Mouse (Mus musculus) embryonic facial prominence, embryonic 10.5 days (tissue): Measurements from ENCODE around the gene Hist1h2ak. TPM values are rescaled to one million over a fixed set of nuclear protein-coding genes. Genes with fewer than 3 reads are reported as not detected.
"Not testable (repeated sequence)": the region's sequence is repeated elsewhere in the genome, so short reads cannot be mapped to it uniquely, and the experiment has no call there.

ENCODE experiments used
- DNase-seq: peaks from one replicate; pipeline ENCODE4 v3.0.0-alpha.2; 2017; ENCODE audit warnings: low spot score
- H3K27ac ChIP-seq: fragments of 300-500 bp; sonication (generic); replicated peaks from 2 replicates; pipeline ENCODE4 v1.5.1; 2016; ENCODE audit warnings: mild to moderate bottlenecking
- H3K27me3 ChIP-seq: fragments of 300-500 bp; sonication (generic); replicated peaks from 2 replicates; pipeline ENCODE4 v1.6.1; 2016; ENCODE audit warnings: low read depth, mild to moderate bottlenecking; ENCODE audit not compliant: poor library complexity, severe bottlenecking
- H3K36me3 ChIP-seq: fragments of 300-500 bp; sonication (generic); replicated peaks from 2 replicates; pipeline ENCODE4 v1.6.1; 2016; ENCODE audit warnings: mild to moderate bottlenecking, moderate library complexity
- H3K4me1 ChIP-seq: fragments of 300-500 bp; sonication (generic); 2 replicates; pipeline ENCODE4 v1.6.1; 2016
- H3K4me3 ChIP-seq: fragments of 300-500 bp; sonication (generic); 2 replicates; pipeline ENCODE4 v1.5.1; 2016; ENCODE audit warnings: mild to moderate bottlenecking, moderate library complexity
- H3K9me3 ChIP-seq: fragments of 300-500 bp; sonication (generic); 2 replicates; pipeline ENCODE4 v1.6.1; 2016; ENCODE audit warnings: mild to moderate bottlenecking
- WGBS: fragments of 180-500 bp; shearing (Covaris S2); methylation state at CpG from one replicate; pipeline ENCODE4 v1.1.7; 2016; 5-methylcytosine and 5-hydroxymethylcytosine counted together
- polyA plus RNA-seq: library from polyadenylated mRNA; unstranded; fragments of >200 nt; fragmentation: Nextera tagmentation; extraction: Ambion mirVana; gene quantifications from 2 replicates; pipeline ENCODE4 v1.2.1, GENCODE M21; 2016

Gene Hist1h2ak
- polyA plus RNA-seq, 1 experiment from 2014 or later, result 21.7 TPM

GRCm38 (mm10) chr13:21722373-21722925, 31.2 kb downstream of the Hist1h2ak start:
- Histone ChIP-seq H3K4me1 (peaks cover 31% of the 10 kb centered on the region), H3K27ac (peak overlapping the region; percentile 91), H3K9me3 (no peaks in the 10 kb centered on the region), H3K27me3 (no peaks in the 10 kb centered on the region), H3K4me3 (peak overlapping the region; percentile 57), H3K36me3 (no peaks in the 10 kb centered on the region)
- peak; percentile 46 for DNase-seq
- WGBS, result 2% methylated on average over 11 of the region's 11 CpGs

- not testable (repeated sequence) for H3K27me3 ChIP-seq, H3K36me3 ChIP-seq, H3K9me3 ChIP-seq
- under 1% methylated on average over 37 of the region's 37 CpGs for WGBS
- peak within 1 kb of the TSS; percentile 57 for H3K4me3 ChIP-seq
- H3K27ac ChIP-seq, result peak within 1 kb of the TSS; percentile 96
- peaks cover 31% of the 10 kb centered on the region for H3K4me1 ChIP-seq
- peak; percentile 82 for DNase-seq
These were observed 31.8 kb downstream of the Hist1h2ak start, which contains the start of gene Hist1h2bm for GRCm38 (mm10) chr13:21721757-21722372. Hist1h2bm (plus strand) TSS chr13:21722044.

GRCm38 (mm10) chr13:21721107-21721756, 32.4 kb downstream of the Hist1h2ak start:
- Histone ChIP-seq H3K4me1 (peaks cover 31% of the 10 kb centered on the region), H3K27ac (peak overlapping the region; percentile 96), H3K4me3 (peak overlapping the region; percentile 57)
- WGBS, result 1% methylated on average over 30 of the region's 44 CpGs
- DNase-seq, result peak; percentile 38
- not testable (repeated sequence) for H3K27me3 ChIP-seq, H3K9me3 ChIP-seq, H3K36me3 ChIP-seq

- Histone ChIP-seq H3K36me3 (no peaks in the 10 kb centered on the region), H3K27ac (peak overlapping the region; percentile 96), H3K27me3 (no peaks in the 10 kb centered on the region), H3K4me3 (peak overlapping the region; percentile 65), H3K4me1 (peaks cover 40% of the 10 kb centered on the region), H3K9me3 (no peaks in the 10 kb centered on the region)
- 60% methylated on average over 4 of the region's 4 CpGs for WGBS
- peak; percentile 29 for DNase-seq
These were observed 35.1 kb downstream of the Hist1h2ak start for GRCm38 (mm10) chr13:21718381-21719080.

GRCm38 (mm10) chr13:21717397-21718357, 36.0 kb downstream of the Hist1h2ak start, which contains the start of gene Hist1h3h:
Hist1h3h (plus strand) TSS chr13:21717659.
- DNase-seq, result peak; percentile 87
- not testable (repeated sequence) for H3K36me3 ChIP-seq, H3K9me3 ChIP-seq, H3K27me3 ChIP-seq
- WGBS, result under 1% methylated on average over 30 of the region's 56 CpGs
- Histone ChIP-seq H3K4me3 (peak within 1 kb of the TSS; percentile 65), H3K4me1 (peaks cover 36% of the 10 kb centered on the region), H3K27ac (peak within 1 kb of the TSS; percentile 96)

- not testable (repeated sequence) for H3K9me3 ChIP-seq, H3K27me3 ChIP-seq, H3K36me3 ChIP-seq
- Histone ChIP-seq H3K4me3 (peak overlapping the region; percentile 64), H3K4me1 (peaks cover 32% of the 10 kb centered on the region), H3K27ac (peak overlapping the region; percentile 95)
- WGBS, result under 1% methylated on average over 16 of the region's 38 CpGs
- peak; percentile 62 for DNase-seq
These were observed 36.9 kb downstream of the Hist1h2ak start for GRCm38 (mm10) chr13:21716540-21717391.

- peak within 1 kb of the TSS; percentile 64 for H3K4me3 ChIP-seq
- peak within 1 kb of the TSS; percentile 95 for H3K27ac ChIP-seq
- not testable (repeated sequence) for H3K9me3 ChIP-seq, H3K36me3 ChIP-seq, H3K27me3 ChIP-seq
- peaks cover 35% of the 10 kb centered on the region for H3K4me1 ChIP-seq
- peak; percentile 83 for DNase-seq
- WGBS, result under 1% methylated on average over 41 of the region's 50 CpGs
These were observed 37.6 kb downstream of the Hist1h2ak start, which contains the start of the genes Hist1h2bl and Hist1h2ai for GRCm38 (mm10) chr13:21715864-21716539. Hist1h2bl (minus strand) TSS chr13:21716143. Hist1h2ai (plus strand) TSS chr13:21716422.

- Histone ChIP-seq H3K27ac (peak overlapping the region; percentile 93), H3K4me3 (peak overlapping the region; percentile 61), H3K27me3 (no peaks in the 10 kb centered on the region), H3K9me3 (no peaks in the 10 kb centered on the region), H3K36me3 (no peaks in the 10 kb centered on the region), H3K4me1 (peaks cover 28% of the 10 kb centered on the region)
- WGBS, result 1% methylated on average over 22 of the region's 22 CpGs
- peak; percentile 50 for DNase-seq
These were observed 38.3 kb downstream of the Hist1h2ak start for GRCm38 (mm10) chr13:21715131-21715863.

GRCm38 (mm10) chr13:21714725-21715124, 38.9 kb downstream of the Hist1h2ak start:
- Histone ChIP-seq H3K36me3 (no peaks in the 10 kb centered on the region), H3K27me3 (no peaks in the 10 kb centered on the region), H3K4me1 (peaks cover 24% of the 10 kb centered on the region), H3K27ac (peak overlapping the region; percentile 93), H3K4me3 (peak overlapping the region; percentile 61), H3K9me3 (no peaks in the 10 kb centered on the region)
- peak; percentile 57 for DNase-seq
- WGBS, result 2% methylated on average over 7 of the region's 7 CpGs

GRCm38 (mm10) chr13:21711698-21712097, 41.9 kb downstream of the Hist1h2ak start:
- DNase-seq, result no peak
- H3K9me3 ChIP-seq, result no peaks in the 10 kb centered on the region
- no peak overlapping the region for H3K27ac ChIP-seq
- H3K4me3 ChIP-seq, result peak overlapping the region; percentile 71
- peaks cover 14% of the 10 kb centered on the region for H3K4me1 ChIP-seq
- H3K27me3 ChIP-seq, result no peaks in the 10 kb centered on the region
- H3K36me3 ChIP-seq, result no peaks in the 10 kb centered on the region
- 35% methylated on average over 4 of the region's 4 CpGs for WGBS
